Mouse (Mus musculus) kidney, postnatal 0 days (tissue): ENCODE results near the gene Ubac2. TPM values are rescaled to one million over a fixed set of nuclear protein-coding genes. Genes with fewer than 3 reads are reported as not detected.
A peak's percentile ranks its signal among the peaks of the same experiment; 100 is the strongest.

Experiments used
- ATAC-seq: fragments of 200-750 bp; cut with Nextera tagmentation; replicated peaks from 2 replicates; pipeline ENCODE4 v1.8.0; 2017; ENCODE audit warnings: low read depth, moderate number of reproducible peaks, moderate TSS enrichment, moderate library complexity; ENCODE audit not compliant: low FRiP score
- DNase-seq: peaks from one replicate; pipeline ENCODE4 v3.0.0-alpha.2; 2016; ENCODE audit warnings: low spot score
- H3K27ac ChIP-seq: fragments of 300-500 bp; sonication (generic); 2 replicates; pipeline ENCODE4 v1.5.1; 2014; ENCODE audit warnings: mild to moderate bottlenecking
- H3K27me3 ChIP-seq: fragments of 300-500 bp; sonication (generic); 2 replicates; pipeline ENCODE4 v1.6.1; 2014; ENCODE audit warnings: low read length, mixed read lengths; ENCODE audit not compliant: insufficient read depth
- H3K36me3 ChIP-seq: fragments of 300-500 bp; sonication (generic); 2 replicates; pipeline ENCODE4 v1.6.1; 2014; ENCODE audit warnings: low read length, mixed read lengths; ENCODE audit not compliant: insufficient read depth
- H3K4me1 ChIP-seq: fragments of 300-500 bp; sonication (generic); replicated peaks from 2 replicates; pipeline ENCODE4 v1.6.1; 2014; ENCODE audit warnings: antibody characterized with exemption, low read length, mixed read lengths; ENCODE audit not compliant: insufficient read depth
- H3K4me2 ChIP-seq: fragments of 300-500 bp; sonication (generic); 2 replicates; pipeline ENCODE4 v1.6.1; 2014; ENCODE audit warnings: mild to moderate bottlenecking, low read length, moderate library complexity, mixed read lengths
- H3K4me3 ChIP-seq: fragments of 300-500 bp; sonication (generic); replicated peaks from 2 replicates; pipeline ENCODE4 v1.5.1; 2014; ENCODE audit warnings: low read depth, low read length
- H3K9ac ChIP-seq: fragments of 300-500 bp; sonication (generic); 2 replicates; pipeline ENCODE4 v1.6.1; 2014; ENCODE audit warnings: low read depth, low read length
- H3K9me3 ChIP-seq: fragments of 300-500 bp; sonication (generic); replicated peaks from 2 replicates; pipeline ENCODE4 v1.6.1; 2016; ENCODE audit warnings: low read length, inconsistent platforms, mixed read lengths
- CTCF ChIP-seq: IDR thresholded peaks from 2 replicates; pipeline ENCODE4 v1.5.1; 2016; ENCODE audit warnings: antibody characterized with exemption, low read depth, mild to moderate bottlenecking, moderate library complexity
- WGBS: fragments of 180-500 bp; shearing (Covaris S2); extraction: QIAGEN DNeasy Blood & Tissue Kit; methylation state at CpG from one replicate; pipeline ENCODE4 v1.1.7; 2014; 5-methylcytosine and 5-hydroxymethylcytosine counted together
- polyA plus RNA-seq: library from polyadenylated mRNA; unstranded; fragments of >200 nt; fragmentation: Nextera tagmentation; extraction: Ambion mirVana; gene quantifications from 2 replicates; pipeline ENCODE4 v1.2.1, GENCODE M21; 2015

The Ubac2 gene
- polyA plus RNA-seq, 1 experiment from 2014 or later, result 70.2 TPM

- no peak for DNase-seq
- Histone ChIP-seq H3K9ac (no peak overlapping the region), H3K36me3 (peaks cover 17% of the 10 kb centered on the region), H3K4me1 (peaks cover 9% of the 10 kb centered on the region; the same call in 1 of the 2 replicates), H3K27me3 (no peaks in the 10 kb centered on the region), H3K4me3 (no peak overlapping the region), H3K9me3 (no peaks in the 10 kb centered on the region), H3K4me2 (no peak overlapping the region), H3K27ac (no peak overlapping the region)
- WGBS, result 81% methylated on average over 3 of the region's 3 CpGs
- no peak for TF ChIP-seq CTCF
- no peak for ATAC-seq
Measured at GRCm38 (mm10) chr14:121918266-121918665, 39.8 kb downstream of the Ubac2 start.

DNA sequence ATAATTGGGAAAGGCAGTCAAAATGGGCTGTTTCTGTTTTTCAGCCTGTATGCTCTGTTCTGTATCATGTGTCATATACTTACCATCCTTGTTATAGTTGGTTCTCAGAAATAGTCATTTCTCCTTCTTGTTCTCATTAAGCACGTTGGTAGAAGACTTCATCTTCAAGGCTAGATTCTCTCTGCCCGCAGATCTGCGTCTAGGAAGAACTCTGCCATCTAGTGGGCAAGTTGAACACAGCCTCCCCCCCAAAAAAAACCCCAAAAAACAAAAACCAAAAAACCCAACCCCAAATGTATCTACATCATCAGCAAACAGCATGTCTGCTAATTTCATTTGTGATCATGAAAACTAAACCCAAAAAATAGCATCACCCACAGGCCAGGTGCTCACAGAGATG, 41.3 kb downstream of the Ubac2 start:
- 17% methylated on average over 3 of the region's 3 CpGs for WGBS

GRCm38 (mm10) chr14:121920511-121921124, 42.2 kb downstream of the Ubac2 start:
- 61% methylated on average over 12 of the region's 12 CpGs for WGBS
- DNase-seq, result peak; percentile 82

More for the DNA sequence above, 41.3 kb downstream of the Ubac2 start:
- peak; percentile 72 for TF ChIP-seq CTCF
- ATAC-seq (no peak), DNase-seq (peak; percentile 64)
- H3K27me3 ChIP-seq, result no peaks in the 10 kb centered on the region
- H3K9me3 ChIP-seq, result no peaks in the 10 kb centered on the region
- H3K36me3 ChIP-seq, result peaks cover 17% of the 10 kb centered on the region
- no peak overlapping the region for H3K4me2 ChIP-seq
- no peak overlapping the region for H3K27ac ChIP-seq
- H3K9ac ChIP-seq, result no peak overlapping the region
- H3K4me1 ChIP-seq, result peaks cover 9% of the 10 kb centered on the region; the same call in 1 of the 2 replicates
- H3K4me3 ChIP-seq, result no peak overlapping the region

GRCm38 (mm10) chr14:121922016-121922415, 43.6 kb downstream of the Ubac2 start:
- WGBS, result 90% methylated on average over 4 of the region's 4 CpGs
- Histone ChIP-seq H3K4me2 (no peak overlapping the region), H3K27ac (no peak overlapping the region), H3K4me3 (no peak overlapping the region), H3K9me3 (no peaks in the 10 kb centered on the region), H3K9ac (no peak overlapping the region), H3K36me3 (peaks cover 7% of the 10 kb centered on the region; the same call in 1 of the 2 replicates), H3K27me3 (no peaks in the 10 kb centered on the region), H3K4me1 (peaks cover 9% of the 10 kb centered on the region; the same call in 1 of the 2 replicates)
- DNase-seq (no peak), ATAC-seq (no peak)
- TF ChIP-seq CTCF, result no peak

More at GRCm38 (mm10) chr14:121920511-121921124, 42.2 kb downstream of the Ubac2 start:
- no peaks in the 10 kb centered on the region for H3K27me3 ChIP-seq
- H3K9me3 ChIP-seq, result no peaks in the 10 kb centered on the region
- 0 out of 2 replicates have a peak, but pooled peaks have one; percentile 11 for TF ChIP-seq CTCF
- H3K27ac ChIP-seq, result peak overlapping the region; percentile 47; the same call in 1 of the 2 replicates
- H3K4me1 ChIP-seq, result peaks cover 9% of the 10 kb centered on the region; the same call in 1 of the 2 replicates
- ATAC-seq, result peak; percentile 76
- no peak overlapping the region for H3K4me3 ChIP-seq
- H3K4me2 ChIP-seq, result no peak overlapping the region
- H3K9ac ChIP-seq, result no peak overlapping the region
- peaks cover 17% of the 10 kb centered on the region for H3K36me3 ChIP-seq

GRCm38 (mm10) chr14:121922731-121923130, 44.3 kb downstream of the Ubac2 start:
- no peak for DNase-seq
- peaks cover 9% of the 10 kb centered on the region; the same call in 1 of the 2 replicates for H3K4me1 ChIP-seq
- 56% methylated on average over 4 of the region's 4 CpGs for WGBS
- H3K9me3 ChIP-seq, result no peaks in the 10 kb centered on the region
- H3K4me2 ChIP-seq, result no peak overlapping the region
- H3K27ac ChIP-seq, result no peak overlapping the region
- no peaks in the 10 kb centered on the region for H3K36me3 ChIP-seq
- no peak for ATAC-seq
- no peak overlapping the region for H3K4me3 ChIP-seq
- H3K27me3 ChIP-seq, result no peaks in the 10 kb centered on the region
- H3K9ac ChIP-seq, result no peak overlapping the region
- TF ChIP-seq CTCF, result no peak

DNA sequence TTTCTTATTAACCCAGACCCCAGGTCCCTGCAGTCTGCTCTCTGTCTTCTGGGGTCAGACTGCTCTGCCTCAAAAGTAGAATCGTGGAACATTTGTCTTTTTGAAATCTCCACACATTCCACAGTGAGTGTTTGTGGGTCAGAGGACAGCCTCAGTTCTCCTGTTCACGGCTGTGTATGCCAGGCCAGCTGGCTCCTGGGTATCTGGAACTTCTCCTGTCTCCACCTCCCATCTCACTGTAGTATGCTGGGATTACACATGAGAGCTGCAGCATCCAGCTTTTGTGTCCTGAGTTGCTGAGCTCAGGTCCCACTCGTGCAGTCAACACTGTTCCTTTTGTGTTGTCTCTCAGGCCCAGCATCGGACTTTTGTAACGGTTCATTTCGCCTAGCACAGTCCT, 46.5 kb downstream of the Ubac2 start:
- no peak for TF ChIP-seq CTCF
- WGBS, result 79% methylated on average over 6 of the region's 6 CpGs
- H3K4me3 ChIP-seq, result no peak overlapping the region
- no peaks in the 10 kb centered on the region for H3K27me3 ChIP-seq
- ATAC-seq, result no peak
- no peaks in the 10 kb centered on the region for H3K36me3 ChIP-seq
- no peak overlapping the region for H3K9ac ChIP-seq
- no peak overlapping the region for H3K4me2 ChIP-seq
- no peak overlapping the region for H3K27ac ChIP-seq
- no peaks in the 10 kb centered on the region for H3K9me3 ChIP-seq
- peaks cover 9% of the 10 kb centered on the region; the same call in 1 of the 2 replicates for H3K4me1 ChIP-seq
- DNase-seq, result no peak
